Mouse (Mus musculus) G1E (cell line): ENCODE measurements at regions not wholly inside any gene's neighbourhood (a gene's known extent, or its start where the extent isn't known, plus 50 kb on each side); places are given as distances from the start of the nearest gene placed in this dataset.

ENCODE experiments used
- ATAC-seq: 2 replicates; pipeline ENCODE4 v1.8.0; 2016; ENCODE audit warnings: mild to moderate bottlenecking; ENCODE audit not compliant: insufficient number of reproducible peaks, poor library complexity, low FRiP score, severe bottlenecking; ENCODE audit errors: extremely low read depth
- DNase-seq: peaks from one replicate; pipeline ENCODE4 v3.0.0; 2012; ENCODE audit warnings: low spot score
- H3K27me3 ChIP-seq: 2 replicates; pipeline ENCODE4 v1.6.1; 2012; ENCODE audit warnings: mild to moderate bottlenecking, low read length, inconsistent platforms; ENCODE audit not compliant: insufficient read depth
- H3K36me3 ChIP-seq: replicated peaks from 2 replicates; pipeline ENCODE3; 2012; ENCODE audit warnings: mild to moderate bottlenecking, inconsistent platforms
- H3K4me1 ChIP-seq: 2 replicates; pipeline ENCODE4 v1.6.1; 2012; ENCODE audit warnings: low read depth, low read length, inconsistent platforms, mixed read lengths; ENCODE audit not compliant: insufficient read depth
- H3K4me3 ChIP-seq: 2 replicates; pipeline ENCODE4 v1.5.1; 2012; ENCODE audit warnings: low read depth, mild to moderate bottlenecking, inconsistent platforms, low read length, moderate library complexity, mixed read lengths
- H3K9me3 ChIP-seq: replicated peaks from 2 replicates; pipeline ENCODE4 v1.6.1; 2012; ENCODE audit warnings: inconsistent platforms
- CTCF ChIP-seq: IDR thresholded peaks from 2 replicates; pipeline ENCODE4 v1.5.1; 2012; ENCODE audit warnings: low read depth, low read length, inconsistent platforms, mixed read lengths
- GATA1 ChIP-seq: IDR thresholded peaks from 2 replicates; pipeline ENCODE4 v1.6.1; 2012; ENCODE audit warnings: borderline replicate concordance, low read length, inconsistent platforms, mixed read lengths
- GATA2 ChIP-seq: IDR thresholded peaks from 2 replicates; pipeline ENCODE4 v1.6.1; 2012; ENCODE audit warnings: low read depth, low read length, inconsistent platforms, borderline replicate concordance
- POLR2AphosphoS5 ChIP-seq: IDR thresholded peaks from 2 replicates; pipeline ENCODE4 v1.6.1; 2012; ENCODE audit warnings: low read depth, low read length, inconsistent platforms; ENCODE audit not compliant: insufficient replicate concordance
- TAL1 ChIP-seq: conservative IDR thresholded peaks from 2 replicates; pipeline ENCODE4 v1.6.1; 2012; ENCODE audit warnings: low read depth, low read length, inconsistent platforms, mixed read lengths

DNA sequence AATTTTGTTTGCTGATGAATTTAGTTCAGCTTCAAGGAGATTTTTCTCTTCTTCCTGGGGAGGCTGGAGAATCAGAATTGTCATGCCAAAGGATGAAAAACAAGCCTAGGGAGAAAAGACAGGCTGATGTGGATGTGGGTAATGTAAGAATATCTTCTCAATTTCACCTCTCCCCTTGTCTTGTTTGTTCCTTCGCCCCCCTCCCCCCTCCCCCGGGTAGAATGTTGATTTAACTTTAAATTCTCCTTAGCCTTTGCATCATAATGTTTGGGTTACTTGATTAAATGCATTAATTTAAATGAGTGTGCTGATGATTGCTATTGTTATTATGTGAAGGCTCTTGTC, 124.1 kb downstream of the Lca5 start:
- Histone ChIP-seq H3K4me1 (no peaks in the 10 kb centered on the region), H3K4me3 (no peak overlapping the region), H3K36me3 (no peaks in the 10 kb centered on the region), H3K27me3 (peaks cover 3% of the 10 kb centered on the region; the same call in 1 of the 2 replicates), H3K9me3 (no peaks in the 10 kb centered on the region)
- DNase-seq (no peak), ATAC-seq (no peak)
- TF ChIP-seq CTCF: no peak
- no peak for TF ChIP-seq TAL1
- no peak for TF ChIP-seq GATA1
- TF ChIP-seq POLR2AphosphoS5: no peak
- no peak for TF ChIP-seq GATA2

DNA sequence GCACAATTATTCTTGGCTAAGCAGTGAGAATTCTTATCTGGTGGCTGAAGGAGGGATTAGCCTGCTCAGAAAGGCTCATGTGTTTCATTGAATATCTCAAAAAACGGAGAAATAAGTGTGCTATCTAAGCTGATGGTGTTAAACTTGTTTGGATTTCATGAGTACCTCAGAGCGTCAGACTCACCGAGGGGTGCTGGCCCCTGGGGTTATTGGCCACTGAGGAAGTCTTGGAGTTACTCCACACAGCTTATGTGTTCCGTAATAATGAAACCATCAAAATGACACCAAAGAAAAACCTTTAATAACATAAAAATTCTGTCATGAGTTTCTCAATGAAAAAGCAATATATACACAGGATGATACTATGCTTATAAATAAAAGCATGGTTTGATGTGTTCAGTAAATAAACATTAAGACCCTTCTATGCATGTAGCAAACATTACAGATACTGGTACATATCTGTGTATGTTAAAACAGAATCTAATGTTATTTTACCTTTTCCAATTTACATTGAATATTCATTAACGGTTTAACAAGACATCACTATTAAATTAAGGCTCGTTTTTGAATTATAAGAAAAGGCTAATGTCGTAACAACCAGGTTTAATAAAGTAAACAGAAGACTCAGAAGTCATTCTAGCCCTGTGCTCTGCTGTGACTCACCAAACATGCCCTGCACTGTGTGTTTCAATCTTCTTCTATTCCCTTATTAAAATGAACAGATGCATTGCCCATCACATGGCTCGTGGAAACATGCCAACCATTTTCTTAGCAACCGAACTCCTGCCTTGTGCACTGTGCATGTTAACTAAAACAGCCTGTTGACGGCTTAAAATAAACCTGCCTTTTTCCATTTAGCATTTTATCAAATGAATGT, 124.7 kb downstream of the Lca5 start:
- no peak for DNase-seq
- no peak for ATAC-seq
- no peaks in the 10 kb centered on the region for H3K9me3 ChIP-seq
- no peaks in the 10 kb centered on the region for H3K4me1 ChIP-seq
- H3K36me3 ChIP-seq: no peaks in the 10 kb centered on the region
- peaks cover 3% of the 10 kb centered on the region; the same call in 1 of the 2 replicates for H3K27me3 ChIP-seq
- TF ChIP-seq GATA2: no peak
- no peak for TF ChIP-seq GATA1
- no peak for TF ChIP-seq TAL1
- no peak for TF ChIP-seq POLR2AphosphoS5
- TF ChIP-seq CTCF: no peak
- no peak overlapping the region for H3K4me3 ChIP-seq

DNA sequence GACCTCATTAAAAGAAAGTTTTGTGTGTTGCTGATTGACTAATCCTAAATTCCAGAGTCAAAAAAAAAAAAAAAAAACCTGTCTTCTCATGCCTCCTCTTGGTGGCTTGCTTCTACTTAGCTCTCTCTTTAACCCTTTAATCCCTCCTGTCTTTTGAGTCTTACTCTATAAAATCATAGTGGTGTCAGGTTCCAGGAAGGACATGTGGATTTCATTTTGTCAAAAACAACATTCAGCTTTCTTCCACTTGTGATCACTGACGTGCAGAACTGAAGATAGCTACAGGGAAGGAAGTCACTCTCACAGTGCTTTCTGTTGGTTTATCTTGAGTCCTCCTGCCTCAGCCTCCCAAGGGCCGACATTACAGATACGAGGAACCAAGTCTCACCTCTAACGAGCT, 132.2 kb downstream of the Lca5 start:
- no peaks in the 10 kb centered on the region for H3K9me3 ChIP-seq
- H3K27me3 ChIP-seq: no peaks in the 10 kb centered on the region; the same call in 1 of the 2 replicates
- no peaks in the 10 kb centered on the region for H3K36me3 ChIP-seq
- TF ChIP-seq CTCF (no peak), TAL1 (no peak), GATA2 (no peak), POLR2AphosphoS5 (no peak), GATA1 (no peak)
- ATAC-seq: no peak
- H3K4me3 ChIP-seq: no peak overlapping the region
- no peaks in the 10 kb centered on the region for H3K4me1 ChIP-seq
- DNase-seq: no peak

DNA sequence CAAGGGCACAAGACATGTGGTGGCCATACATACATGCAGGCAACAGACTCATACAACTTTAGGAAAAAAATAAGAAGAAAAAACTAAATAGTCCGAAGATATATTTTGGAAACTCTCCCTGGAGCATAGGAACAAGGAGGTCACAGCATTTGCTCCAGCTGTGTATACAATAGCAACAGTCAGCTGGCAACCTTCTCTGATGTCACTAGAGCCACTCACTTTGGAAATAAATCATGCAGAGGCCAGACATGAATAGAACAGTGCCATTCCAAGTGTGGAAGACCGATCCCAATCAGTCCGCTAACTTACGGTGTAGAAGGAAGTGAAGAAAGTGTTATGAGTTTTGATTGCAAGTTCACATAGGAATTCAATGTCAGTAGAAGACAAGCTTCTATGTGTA, 132.8 kb downstream of the Lca5 start:
- Histone ChIP-seq H3K4me3 (no peak overlapping the region), H3K27me3 (no peaks in the 10 kb centered on the region; the same call in 1 of the 2 replicates), H3K4me1 (no peaks in the 10 kb centered on the region), H3K9me3 (no peaks in the 10 kb centered on the region), H3K36me3 (no peaks in the 10 kb centered on the region)
- no peak for DNase-seq
- ATAC-seq: no peak
- no peak for TF ChIP-seq POLR2AphosphoS5
- TF ChIP-seq GATA1: no peak

DNA sequence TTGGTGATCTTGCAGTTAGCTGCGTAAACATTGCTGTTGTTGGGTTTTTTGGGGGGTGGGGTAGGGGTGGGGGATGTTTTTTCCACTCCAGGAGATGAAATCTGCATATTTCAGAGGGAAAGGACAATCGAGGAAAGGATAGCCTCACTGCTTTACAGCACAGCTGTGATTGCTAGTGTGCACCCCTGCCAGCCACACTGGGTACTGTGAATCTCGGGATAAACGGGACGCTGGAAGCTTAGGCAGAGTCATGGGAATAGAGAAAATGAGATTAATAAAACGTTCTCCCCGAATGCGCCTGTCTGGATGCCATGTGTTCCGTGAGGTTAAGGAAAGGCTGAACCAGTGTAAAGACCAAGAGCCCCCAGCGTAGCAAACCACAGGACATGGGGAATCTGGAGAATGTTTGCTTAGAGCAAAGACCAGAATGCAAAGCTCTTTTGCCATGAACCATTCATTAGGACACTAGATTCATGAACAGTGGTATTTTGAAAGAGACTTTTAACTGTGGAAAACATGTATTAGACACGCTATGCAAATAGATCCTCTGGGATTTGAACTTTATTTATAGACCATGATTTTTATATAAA, 133.5 kb downstream of the Lca5 start:
- no peak for DNase-seq
- no peak overlapping the region for H3K4me3 ChIP-seq
- TF ChIP-seq CTCF (no peak), POLR2AphosphoS5 (no peak), TAL1 (no peak), GATA1 (no peak), GATA2 (no peak)

DNA sequence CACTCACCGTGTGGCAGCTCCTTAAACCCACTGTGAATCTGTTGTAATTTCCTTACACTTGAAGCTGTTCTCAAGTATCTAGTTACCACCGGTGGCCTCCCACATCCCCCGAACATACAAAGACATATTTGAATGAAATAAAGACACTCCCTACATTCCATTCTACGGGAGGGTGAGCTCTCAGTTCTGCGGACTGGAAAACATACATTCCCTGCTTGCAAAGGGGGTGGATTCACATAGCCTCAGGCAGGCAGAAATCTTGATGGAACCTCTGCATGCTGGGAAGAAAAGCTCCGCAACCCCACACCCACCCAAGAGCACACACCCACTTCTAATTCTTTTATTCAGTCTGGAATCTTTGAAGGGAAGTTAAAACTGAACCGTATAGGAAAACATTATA, 136.0 kb downstream of the Lca5 start:
- Histone ChIP-seq H3K36me3 (no peaks in the 10 kb centered on the region), H3K27me3 (no peaks in the 10 kb centered on the region; the same call in 1 of the 2 replicates), H3K9me3 (no peaks in the 10 kb centered on the region), H3K4me1 (no peaks in the 10 kb centered on the region), H3K4me3 (no peak overlapping the region)
- no peak for TF ChIP-seq CTCF
- TF ChIP-seq GATA2: no peak
- TF ChIP-seq GATA1: no peak
- TF ChIP-seq TAL1: no peak
- no peak for TF ChIP-seq POLR2AphosphoS5
- ATAC-seq: no peak
- no peak for DNase-seq

More for the DNA sequence above, 133.5 kb downstream of the Lca5 start:
- Histone ChIP-seq H3K9me3 (no peaks in the 10 kb centered on the region), H3K27me3 (no peaks in the 10 kb centered on the region; the same call in 1 of the 2 replicates), H3K4me1 (no peaks in the 10 kb centered on the region), H3K36me3 (no peaks in the 10 kb centered on the region)
- ATAC-seq: no peak
